In genomic region chrX:36523729-36524128, GRCm38 (mm10) we compare ENCODE assay signal across 36 mouse cellular contexts. TPM values are rescaled to one million over a fixed set of nuclear protein-coding genes. Genes with fewer than 3 reads are reported as not detected.
"Had no signal": no experiment of that assay in that cellular context is flagged by ENCODE, and none has a peak within 500 bp of the region (broad histone marks: within the 10 kb centered on the region; RNA-seq: fewer than 3 reads in every experiment).

No protein-coding gene starts in this region.

- H3K4me1 ChIP-seq: heart, embryonic 10.5 days; heart, embryonic 12.5 days; hindbrain, embryonic 10.5 days; hindbrain, embryonic 12.5 days; intestine, embryonic 15.5 days; limb, embryonic 10.5 days; limb, embryonic 12.5 days; liver, embryonic 13.5 days had no signal

- H3K27me3 ChIP-seq: heart, embryonic 12.5 days; hindbrain, embryonic 12.5 days; intestine, embryonic 15.5 days; limb, embryonic 12.5 days; liver, embryonic 13.5 days had no signal

- H3K36me3 ChIP-seq: heart, embryonic 10.5 days; heart, embryonic 12.5 days; hindbrain, embryonic 10.5 days; hindbrain, embryonic 12.5 days; intestine, embryonic 15.5 days; limb, embryonic 10.5 days; limb, embryonic 12.5 days; liver, embryonic 13.5 days had no signal

- H3K4me3 ChIP-seq: gastrocnemius, adult 2 months; heart, embryonic 10.5 days; heart, embryonic 12.5 days; hindbrain, embryonic 10.5 days; hindbrain, embryonic 12.5 days; intestine, embryonic 15.5 days; layer of hippocampus, adult 2 months; left cerebral cortex, adult 2 months; limb, embryonic 10.5 days; limb, embryonic 12.5 days; liver, embryonic 13.5 days had no signal

- H3K9ac ChIP-seq: heart, embryonic 12.5 days; hindbrain, embryonic 12.5 days; hindbrain, embryonic 14.5 days; intestine, embryonic 15.5 days; limb, embryonic 12.5 days; liver, embryonic 13.5 days had no signal

- H3K27ac ChIP-seq: gastrocnemius, adult 2 months; heart, embryonic 10.5 days; hindbrain, embryonic 10.5 days; hindbrain, embryonic 12.5 days; hindbrain, embryonic 14.5 days; intestine, embryonic 15.5 days; layer of hippocampus, adult 2 months; left cerebral cortex, adult 2 months; limb, embryonic 10.5 days; limb, embryonic 12.5 days; liver, embryonic 13.5 days had no signal

- ATAC-seq: hindbrain, embryonic 16.5 days; inflammation-experienced regulatory T-cells, adult 6 months; intestine, embryonic 15.5 days; intestine, postnatal 0 days had no signal

- H3K9me3 ChIP-seq: heart, embryonic 10.5 days; heart, embryonic 12.5 days; hindbrain, embryonic 10.5 days; hindbrain, embryonic 12.5 days; intestine, embryonic 15.5 days; limb, embryonic 10.5 days; limb, embryonic 12.5 days; liver, embryonic 13.5 days had no signal

- DNase-seq: gastrocnemius, adult 2 months; gastrocnemius, postnatal 10 days; gastrocnemius, postnatal 25 days; heart, adult 18-20 months; heart, postnatal 10 days; heart, postnatal 4 days; kidney, adult 18-20 months; kidney, adult 8-10 months; kidney, postnatal 10 days; kidney, postnatal 25 days; kidney, postnatal 4 days; liver; liver, embryonic 13.5 days had no signal

RNA-seq across cellular contexts. Expression of gene Gm14569, which starts 32.1 kb away (rescaled TPM):
- total RNA-seq: gastrocnemius, adult 2 months; gastrocnemius, postnatal 10 days; gastrocnemius, postnatal 25 days; gastrocnemius, postnatal 4 days; granulocyte monocyte progenitor cell, adult 5-6 weeks; heart, adult 18-20 months; heart, adult 8-10 months; heart, postnatal 10 days; heart, postnatal 25 days; heart, postnatal 4 days; left cerebral cortex, adult 2 months; left cerebral cortex, postnatal 36 days had no signal
- polyA plus RNA-seq: heart, embryonic 10.5 days; heart, embryonic 12.5 days; heart, embryonic 14.5 days; heart, embryonic 16.5 days; hindbrain, embryonic 10.5 days; hindbrain, embryonic 12.5 days; intestine, embryonic 15.5 days; intestine, postnatal 0 days; kidney, embryonic 14.5 days; kidney, embryonic 16.5 days; limb, embryonic 10.5 days; limb, embryonic 12.5 days; liver, embryonic 11.5 days; liver, embryonic 13.5 days had no signal
